Mouse (Mus musculus) forebrain, embryonic 11.5 days (tissue): ENCODE measurements around the gene Efcab2. TPM values are rescaled to one million over a fixed set of nuclear protein-coding genes. Genes with fewer than 3 reads are reported as not detected.

Experiments
- ATAC-seq: fragments of 200-750 bp; cut with Nextera tagmentation; replicated peaks from 2 replicates; pipeline ENCODE4 v1.8.0; 2017; ENCODE audit warnings: moderate TSS enrichment; ENCODE audit not compliant: low FRiP score
- DNase-seq: peaks from one replicate; pipeline ENCODE4 v3.0.0-alpha.2; 2017; ENCODE audit warnings: low spot score
- H3K27ac ChIP-seq: fragments of 300-500 bp; sonication (generic); 2 replicates; pipeline ENCODE4 v1.5.1; 2014; ENCODE audit warnings: low read depth, low read length
- H3K27me3 ChIP-seq: fragments of 300-500 bp; sonication (generic); 2 replicates; pipeline ENCODE4 v1.6.1; 2014; ENCODE audit warnings: mild to moderate bottlenecking, low read length, mixed read lengths; ENCODE audit not compliant: control insufficient read depth, insufficient read depth
- H3K36me3 ChIP-seq: fragments of 300-500 bp; sonication (generic); 2 replicates; pipeline ENCODE4 v1.6.1; 2014; ENCODE audit warnings: mild to moderate bottlenecking, low read length, moderate library complexity, mixed read lengths; ENCODE audit not compliant: control insufficient read depth, insufficient read depth
- H3K4me1 ChIP-seq: fragments of 300-500 bp; sonication (generic); replicated peaks from 2 replicates; pipeline ENCODE4 v1.6.1; 2014; ENCODE audit warnings: low read length, mixed read lengths; ENCODE audit not compliant: control insufficient read depth, insufficient read depth
- H3K4me2 ChIP-seq: fragments of 300-500 bp; sonication (generic); 2 replicates; pipeline ENCODE4 v1.6.1; 2014; ENCODE audit warnings: low read depth, mild to moderate bottlenecking, low read length, moderate library complexity, mixed read lengths; ENCODE audit not compliant: severe bottlenecking
- H3K4me3 ChIP-seq: fragments of 300-500 bp; sonication (generic); 2 replicates; pipeline ENCODE4 v1.5.1; 2014; ENCODE audit warnings: low read depth, low read length
- H3K9ac ChIP-seq: fragments of 300-500 bp; sonication (generic); 2 replicates; pipeline ENCODE4 v1.6.1; 2014; ENCODE audit warnings: low read length
- H3K9me3 ChIP-seq: fragments of 300-500 bp; sonication (generic); 2 replicates; pipeline ENCODE4 v1.6.1; 2016; ENCODE audit warnings: low read length, mixed read lengths; ENCODE audit not compliant: control insufficient read depth
- WGBS: fragments of 180-500 bp; shearing (Covaris S2); extraction: QIAGEN DNeasy Blood & Tissue Kit; methylation state at CpG from one replicate; pipeline ENCODE4 v1.1.7; 2014; 5-methylcytosine and 5-hydroxymethylcytosine counted together
- microRNA-seq: library from miRNA; unstranded; fragments of <30 nt; microRNA quantifications from one replicate; pipeline ENCODE4, GENCODE M21; 2016; ENCODE audit not compliant: insufficient number of aligned reads
- polyA plus RNA-seq: library from polyadenylated mRNA; unstranded; fragments of >200 nt; fragmentation: Nextera tagmentation; extraction: Ambion mirVana; gene quantifications from 2 replicates; pipeline ENCODE4 v1.2.1, GENCODE M21; 2014

The Efcab2 gene
- polyA plus RNA-seq, 1 experiment from 2014 or later: 9.5 TPM

DNA sequence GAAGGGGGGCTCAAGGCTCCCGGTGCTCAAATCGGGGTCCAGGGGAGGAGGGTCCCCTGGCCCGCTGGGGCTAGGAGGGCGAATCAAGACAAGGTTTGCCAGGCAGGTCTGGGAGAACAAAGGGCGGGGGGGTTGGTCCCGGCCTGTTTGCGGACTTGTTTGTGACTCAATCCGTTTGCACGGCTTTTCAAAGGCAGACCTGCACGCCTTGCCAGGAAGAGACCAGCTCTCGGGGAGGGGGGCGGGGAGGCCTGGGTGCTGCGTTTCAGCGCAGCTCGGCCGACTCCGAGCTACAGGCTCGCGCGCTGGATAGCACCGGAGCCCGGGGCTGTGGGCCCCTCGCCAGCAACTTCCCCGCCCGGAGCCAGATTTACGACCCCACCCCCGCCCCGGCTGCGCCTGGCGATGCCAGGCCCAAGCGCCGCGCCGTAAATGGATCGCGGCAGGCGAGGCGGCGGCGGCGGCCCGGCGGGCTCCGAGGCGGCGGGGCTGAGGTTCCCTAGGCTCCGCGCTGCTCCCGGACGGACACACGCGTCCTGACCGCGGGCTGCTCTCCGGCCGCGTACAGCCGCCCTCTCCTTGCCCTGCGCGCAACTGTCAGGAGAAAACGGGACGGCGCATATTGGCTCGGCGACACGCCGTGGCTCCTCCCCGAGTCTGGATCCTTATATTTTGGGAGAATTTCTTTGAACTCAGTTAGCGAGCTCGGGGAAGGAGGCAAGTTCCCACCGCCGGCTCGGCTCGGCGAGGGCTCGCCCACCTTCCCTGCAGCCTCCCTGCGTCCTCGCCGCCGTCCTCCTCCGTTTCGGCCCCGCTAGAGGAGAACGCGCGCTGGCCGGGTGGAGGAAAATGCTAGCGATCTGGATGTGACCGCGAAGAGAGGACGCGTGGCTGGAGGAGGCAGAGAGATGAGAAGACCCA is 122.8 kb downstream of the Efcab2 start, which contains the start of gene Kif26b:
Gene Kif26b, plus strand, starts transcription at position 695 of the 921 bp plus-strand sequence.
- Histone ChIP-seq H3K36me3 (no peaks in the 10 kb centered on the region), H3K4me3 (peak within 1 kb of the TSS; percentile 56), H3K4me2 (peak within 1 kb of the TSS; percentile 100), H3K4me1 (peaks cover 7% of the 10 kb centered on the region; the same call in 1 of the 2 replicates), H3K9ac (peak within 1 kb of the TSS; percentile 63), H3K27ac (0 out of 2 replicates have a peak within 1 kb of the TSS, but pooled peaks have one; percentile 6), H3K27me3 (peaks cover 29% of the 10 kb centered on the region), H3K9me3 (no peaks in the 10 kb centered on the region)
- under 1% methylated on average over 92 of the region's 92 CpGs for WGBS
- peak; percentile 81 for DNase-seq
- ATAC-seq: peak; percentile 35

DNA sequence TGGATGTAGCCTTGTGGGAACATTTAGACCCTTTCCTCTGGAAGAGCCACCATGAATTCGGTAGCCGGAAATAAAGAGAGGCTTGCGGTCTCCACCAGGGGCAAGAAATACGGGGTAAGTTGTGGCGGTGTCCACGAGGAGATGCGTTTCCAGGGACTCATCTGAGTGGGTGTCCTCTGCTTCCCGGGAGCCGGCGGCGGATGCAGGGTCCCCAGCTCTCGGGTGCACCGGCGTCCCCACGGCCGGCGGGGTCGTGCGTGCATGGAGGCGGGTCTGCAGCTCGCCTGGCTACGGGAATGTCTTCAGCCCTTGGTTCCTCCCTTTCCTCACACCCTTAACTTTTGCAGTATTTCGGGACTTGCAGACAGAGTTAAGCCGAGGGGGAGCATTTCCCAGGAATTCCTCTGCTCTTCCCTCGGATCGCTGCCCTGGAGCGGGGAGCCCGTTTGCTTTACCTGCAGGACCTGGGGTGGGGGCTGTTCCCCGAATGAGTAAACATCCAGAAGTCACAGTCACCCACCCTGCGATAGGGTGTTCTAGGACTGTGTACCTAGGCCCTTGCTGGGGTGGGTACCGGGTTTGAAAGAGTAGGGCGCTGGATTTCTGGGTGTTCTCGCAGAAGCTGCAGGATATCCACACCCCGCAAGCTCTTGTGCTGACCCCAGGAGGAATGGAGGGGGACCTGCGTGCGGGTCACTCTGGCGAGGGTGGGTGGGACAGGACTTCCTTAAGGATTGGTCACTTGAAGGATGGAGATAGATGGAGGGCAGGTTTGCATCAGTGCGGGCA is 123.8 kb downstream of the Efcab2 start:
- H3K27ac ChIP-seq: no peak overlapping the region
- DNase-seq (peak; percentile 73), ATAC-seq (peak; percentile 6; the same call in 1 of the 2 replicates)
- no peaks in the 10 kb centered on the region for H3K9me3 ChIP-seq
- peak overlapping the region; percentile 63 for H3K9ac ChIP-seq
- peaks cover 29% of the 10 kb centered on the region for H3K27me3 ChIP-seq
- peaks cover 7% of the 10 kb centered on the region; the same call in 1 of the 2 replicates for H3K4me1 ChIP-seq
- no peaks in the 10 kb centered on the region for H3K36me3 ChIP-seq
- under 1% methylated on average over 38 of the region's 38 CpGs for WGBS
- H3K4me2 ChIP-seq: peak overlapping the region; percentile 100
- peak overlapping the region; percentile 56 for H3K4me3 ChIP-seq

DNA sequence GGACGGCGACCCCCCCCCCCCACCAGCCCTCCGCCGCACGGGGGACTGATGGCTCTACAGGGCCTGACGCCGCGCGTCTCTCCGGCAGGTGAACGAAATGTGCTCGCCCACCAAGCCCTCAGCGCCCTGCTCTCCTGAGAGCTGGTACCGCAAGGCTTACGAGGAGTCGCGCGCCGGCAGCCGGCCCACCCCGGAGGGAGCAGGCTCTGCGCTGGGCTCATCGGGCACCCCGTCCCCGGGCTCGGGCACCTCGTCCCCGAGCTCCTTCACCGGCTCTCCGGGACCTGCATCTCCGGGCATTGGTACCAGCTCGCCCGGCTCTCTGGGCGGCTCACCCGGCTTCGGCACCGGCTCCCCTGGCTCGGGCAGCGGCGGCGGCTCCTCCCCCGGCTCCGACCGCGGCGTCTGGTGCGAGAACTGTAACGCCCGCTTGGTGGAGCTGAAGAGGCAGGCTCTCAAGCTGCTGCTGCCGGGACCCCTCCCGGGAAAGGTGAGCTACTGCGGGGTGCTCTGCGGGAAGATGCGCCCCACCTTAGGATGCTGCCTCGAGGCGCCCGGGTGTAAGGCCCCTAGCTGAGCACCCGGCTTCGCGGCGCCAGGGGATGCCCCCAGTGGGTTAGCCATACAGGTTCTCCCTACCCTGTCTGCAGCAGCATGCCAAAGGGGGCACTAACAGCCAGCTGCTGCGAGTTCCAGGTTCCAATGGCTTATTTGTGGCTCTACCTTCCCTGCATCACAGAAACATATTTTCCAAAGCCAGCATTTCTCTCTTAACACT is 124.6 kb downstream of the Efcab2 start:
- ATAC-seq (peak; percentile 34), DNase-seq (peak; percentile 91)
- under 1% methylated on average over 54 of the region's 62 CpGs for WGBS
- Histone ChIP-seq H3K36me3 (no peaks in the 10 kb centered on the region), H3K9me3 (no peaks in the 10 kb centered on the region), H3K4me1 (peaks cover 7% of the 10 kb centered on the region; the same call in 1 of the 2 replicates), H3K4me3 (peak overlapping the region; percentile 56), H3K4me2 (peak overlapping the region; percentile 100), H3K27ac (no peak overlapping the region), H3K9ac (peak overlapping the region; percentile 63), H3K27me3 (peaks cover 29% of the 10 kb centered on the region)

Small RNA genes within 50 kb of the gene (microRNA-seq; reads per million reads assigned to microRNA genes)
- not detected for gene Gm27458

Other genes starting within 250 kb of the Efcab2 start
- 17.6 and 20.2 TPM in 2 replicates for gene Desi2, start 218.7 kb upstream of the Efcab2 start, polyA plus RNA-seq
- gene Cox20, start 87.0 kb upstream of the Efcab2 start, polyA plus RNA-seq: 111 and 112 TPM in 2 replicates
- 1,010 and 1,015 TPM in 2 replicates for gene Hnrnpu, start 68.3 kb upstream of the Efcab2 start, polyA plus RNA-seq
- gene Kif26b, start 123.0 kb downstream of the Efcab2 start, polyA plus RNA-seq: 6.0 and 8.1 TPM in 2 replicates